Mouse (Mus musculus) lung, embryonic 15.5 days (tissue): ENCODE measurements around the gene Pgpep1. TPM values are rescaled to one million over a fixed set of nuclear protein-coding genes. Genes with fewer than 3 reads are reported as not detected.

ENCODE experiments used
- ATAC-seq: fragments of 200-750 bp; cut with Nextera tagmentation; 2 replicates; pipeline ENCODE4 v1.8.0; 2017; ENCODE audit warnings: moderate number of reproducible peaks, borderline replicate concordance; ENCODE audit not compliant: low FRiP score, low TSS enrichment; ENCODE audit errors: extremely low read depth
- H3K27ac ChIP-seq: fragments of 300-500 bp; sonication (generic); 2 replicates; pipeline ENCODE4 v1.5.1; 2015; ENCODE audit warnings: moderate library complexity, mild to moderate bottlenecking, inconsistent platforms
- H3K27me3 ChIP-seq: fragments of 300-500 bp; sonication (generic); 2 replicates; pipeline ENCODE4 v1.6.1; 2015; ENCODE audit warnings: inconsistent platforms
- H3K36me3 ChIP-seq: fragments of 300-500 bp; sonication (generic); 2 replicates; pipeline ENCODE4 v1.6.1; 2015; ENCODE audit warnings: inconsistent platforms
- H3K4me1 ChIP-seq: fragments of 300-500 bp; sonication (generic); 2 replicates; pipeline ENCODE4 v1.6.1; 2015; ENCODE audit warnings: inconsistent platforms
- H3K4me2 ChIP-seq: fragments of 300-500 bp; sonication (generic); 2 replicates; pipeline ENCODE4 v1.6.1; 2015; ENCODE audit warnings: inconsistent platforms, mild to moderate bottlenecking, moderate library complexity
- H3K4me3 ChIP-seq: fragments of 300-500 bp; sonication (generic); 2 replicates; pipeline ENCODE4 v1.5.1; 2015; ENCODE audit warnings: mild to moderate bottlenecking, inconsistent platforms
- H3K9ac ChIP-seq: fragments of 300-500 bp; sonication (generic); 2 replicates; pipeline ENCODE4 v1.6.1; 2015; ENCODE audit warnings: inconsistent platforms
- H3K9me3 ChIP-seq: fragments of 300-500 bp; sonication (generic); 2 replicates; pipeline ENCODE4 v1.6.1; 2016; ENCODE audit warnings: inconsistent platforms
- WGBS: fragments of 180-500 bp; shearing (Covaris S2); methylation state at CpG from one replicate; pipeline ENCODE4 v1.1.7; 2015; 5-methylcytosine and 5-hydroxymethylcytosine counted together
- polyA plus RNA-seq: library from polyadenylated mRNA; unstranded; fragments of >200 nt; fragmentation: Nextera tagmentation; extraction: Ambion mirVana; gene quantifications from 2 replicates; pipeline ENCODE4 v1.2.1, GENCODE M21; 2015

Pgpep1 gene
- polyA plus RNA-seq, 1 experiment from 2014 or later: 47.7 TPM

GRCm38 (mm10) chr8:70657214-70657613 lies 3.0 kb downstream of the Pgpep1 start:
- Histone ChIP-seq H3K9me3 (no peaks in the 10 kb centered on the region), H3K4me3 (no peak overlapping the region), H3K9ac (no peak overlapping the region; the same call in 1 of the 2 replicates), H3K27ac (no peak overlapping the region), H3K4me1 (peaks cover 24% of the 10 kb centered on the region), H3K27me3 (no peaks in the 10 kb centered on the region), H3K36me3 (peaks cover 21% of the 10 kb centered on the region), H3K4me2 (no peak overlapping the region)
- ATAC-seq: no peak
- WGBS: 93% methylated on average over 3 of the region's 3 CpGs

DNA sequence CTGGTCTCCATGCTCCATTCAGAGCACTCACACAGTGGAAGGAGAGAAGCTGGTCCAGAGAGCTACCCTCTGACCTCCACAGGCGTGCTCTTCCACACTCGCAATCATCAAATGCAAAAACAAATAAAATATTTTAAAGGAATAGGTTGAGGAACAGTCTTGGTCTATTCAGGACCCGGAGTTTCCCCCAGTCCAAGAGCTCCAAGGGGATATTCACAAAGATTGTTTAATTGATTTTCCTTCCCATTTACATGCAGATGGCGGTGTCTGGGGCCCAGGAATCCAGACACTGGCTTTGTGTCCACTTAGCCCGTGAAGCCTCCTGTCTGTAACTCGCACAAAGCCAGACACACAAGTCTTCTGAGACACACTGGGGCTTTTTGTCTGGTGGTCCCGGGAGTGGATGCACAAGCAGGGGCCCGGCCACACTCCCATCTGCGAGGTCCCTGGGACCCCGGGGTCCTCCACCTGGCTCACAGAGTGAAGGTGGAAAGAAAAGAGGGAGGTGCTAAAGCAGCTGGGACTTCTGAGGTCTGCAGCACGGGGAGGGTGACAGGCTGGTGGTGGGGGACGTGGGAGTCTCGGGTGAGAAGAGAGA lies 3.9 kb downstream of the Pgpep1 start:
- 74% methylated on average over 13 of the region's 13 CpGs for WGBS
- Histone ChIP-seq H3K4me3 (no peak overlapping the region), H3K9me3 (no peaks in the 10 kb centered on the region), H3K27me3 (no peaks in the 10 kb centered on the region), H3K9ac (no peak overlapping the region), H3K4me1 (peaks cover 24% of the 10 kb centered on the region), H3K4me2 (no peak overlapping the region), H3K27ac (no peak overlapping the region), H3K36me3 (peaks cover 29% of the 10 kb centered on the region)
- ATAC-seq: no peak

DNA sequence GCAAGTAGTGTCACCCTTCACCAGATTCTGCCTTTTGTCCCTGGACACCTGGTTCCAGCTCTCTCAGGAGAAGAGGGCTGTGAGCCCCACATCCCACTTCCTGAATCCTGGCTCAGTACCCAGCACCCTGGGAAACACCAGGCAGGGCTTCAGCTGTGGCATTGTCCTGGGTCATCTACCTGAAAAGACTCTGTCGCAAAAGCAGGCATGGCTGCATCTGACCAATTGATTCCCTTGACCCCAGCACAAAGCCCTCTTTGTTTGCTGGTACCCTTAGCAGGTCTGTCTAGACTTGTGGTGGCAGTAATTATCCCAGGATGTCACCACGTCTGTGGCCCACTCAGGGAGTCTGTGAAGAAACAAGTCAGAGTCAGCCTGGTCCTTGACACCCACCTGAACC lies 4.7 kb downstream of the Pgpep1 start:
- Histone ChIP-seq H3K9ac (no peak overlapping the region), H3K36me3 (peaks cover 37% of the 10 kb centered on the region), H3K4me1 (peaks cover 22% of the 10 kb centered on the region), H3K4me3 (no peak overlapping the region), H3K27me3 (no peaks in the 10 kb centered on the region), H3K4me2 (no peak overlapping the region), H3K9me3 (no peaks in the 10 kb centered on the region), H3K27ac (no peak overlapping the region)
- 56% methylated on average over 2 of the region's 2 CpGs for WGBS
- no peak for ATAC-seq

- H3K9ac ChIP-seq: no peak overlapping the region
- H3K9me3 ChIP-seq: no peaks in the 10 kb centered on the region
- no peak overlapping the region for H3K4me2 ChIP-seq
- H3K36me3 ChIP-seq: peaks cover 38% of the 10 kb centered on the region
- peaks cover 27% of the 10 kb centered on the region for H3K4me1 ChIP-seq
- no peaks in the 10 kb centered on the region for H3K27me3 ChIP-seq
- 52% methylated on average over 1 of the region's 1 CpGs for WGBS
- H3K4me3 ChIP-seq: no peak overlapping the region
- H3K27ac ChIP-seq: no peak overlapping the region
- ATAC-seq: no peak
Measured at GRCm38 (mm10) chr8:70654121-70654520, 6.1 kb downstream of the Pgpep1 start.

DNA sequence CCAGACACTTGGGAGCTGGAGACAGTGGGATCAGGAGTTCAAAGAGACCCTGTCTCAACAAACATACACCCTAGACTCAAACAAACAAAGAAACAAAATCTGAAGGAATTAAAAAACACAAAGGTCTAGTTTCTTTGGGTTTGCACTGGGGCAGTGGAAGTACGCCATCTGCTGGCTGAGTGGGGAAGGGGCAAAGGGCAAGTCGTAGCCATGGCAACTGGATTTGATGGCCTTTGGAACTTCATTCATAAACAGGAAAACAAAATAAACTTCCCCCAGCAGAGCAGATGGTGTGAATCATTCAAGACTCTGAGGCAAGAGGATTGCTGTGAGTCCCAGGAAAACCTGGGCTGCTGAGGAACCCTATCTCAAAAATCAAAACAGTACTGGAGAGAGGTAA lies 7.0 kb downstream of the Pgpep1 start:
- Histone ChIP-seq H3K9me3 (no peaks in the 10 kb centered on the region), H3K9ac (no peak overlapping the region), H3K4me3 (no peak overlapping the region), H3K4me2 (no peak overlapping the region), H3K27me3 (no peaks in the 10 kb centered on the region), H3K36me3 (peaks cover 38% of the 10 kb centered on the region), H3K4me1 (peaks cover 26% of the 10 kb centered on the region), H3K27ac (no peak overlapping the region)
- 47% methylated on average over 2 of the region's 2 CpGs for WGBS
- no peak for ATAC-seq

DNA sequence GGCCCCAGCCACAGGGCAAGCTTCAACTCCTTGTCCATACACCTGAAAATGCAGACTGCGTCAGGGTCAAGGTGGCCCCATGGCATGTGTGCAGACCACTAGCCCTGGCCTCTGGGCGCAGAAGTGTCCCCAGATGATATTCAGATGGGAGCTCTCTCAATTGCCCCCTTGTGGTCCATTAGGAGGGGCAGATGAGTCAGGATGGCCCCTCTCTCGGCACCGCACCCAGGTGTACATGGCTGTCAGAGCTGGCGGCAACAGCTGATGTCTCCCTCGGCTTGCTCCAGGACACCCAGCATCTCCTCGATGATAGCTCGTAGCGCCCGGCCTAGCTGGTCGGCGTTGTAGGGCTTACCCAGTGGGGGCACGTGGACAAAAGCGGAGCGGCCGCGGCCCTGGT lies 9.8 kb downstream of the Pgpep1 start:
- Histone ChIP-seq H3K4me2 (no peak overlapping the region), H3K9ac (no peak overlapping the region), H3K27ac (no peak overlapping the region), H3K27me3 (no peaks in the 10 kb centered on the region), H3K4me1 (peaks cover 46% of the 10 kb centered on the region), H3K36me3 (peaks cover 28% of the 10 kb centered on the region), H3K9me3 (no peaks in the 10 kb centered on the region), H3K4me3 (no peak overlapping the region)
- ATAC-seq: no peak
- WGBS: 93% methylated on average over 17 of the region's 17 CpGs

DNA sequence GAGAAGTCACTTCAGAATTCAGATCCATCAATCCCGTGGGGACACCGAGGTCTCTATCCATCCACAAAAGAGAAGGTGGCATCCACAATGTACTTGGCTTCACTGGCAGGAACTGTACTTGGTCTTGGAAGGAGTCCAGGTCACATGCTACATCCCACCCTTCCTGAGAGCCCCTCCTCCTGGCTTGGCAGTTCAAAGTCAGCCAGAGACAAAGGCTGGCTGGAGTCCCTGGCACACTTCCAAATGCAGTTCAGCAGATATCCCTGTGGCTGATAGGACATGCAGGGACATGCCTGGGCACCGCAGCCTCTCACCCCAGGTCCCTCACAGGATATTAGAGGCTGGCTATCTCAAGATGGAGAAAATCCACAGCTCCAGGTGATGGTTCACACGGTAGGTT lies 10.9 kb downstream of the Pgpep1 start:
- Histone ChIP-seq H3K27me3 (no peaks in the 10 kb centered on the region), H3K9me3 (no peaks in the 10 kb centered on the region), H3K4me1 (peaks cover 48% of the 10 kb centered on the region), H3K4me2 (no peak overlapping the region), H3K9ac (no peak overlapping the region), H3K4me3 (no peak overlapping the region), H3K27ac (peak overlapping the region; percentile 78), H3K36me3 (peaks cover 18% of the 10 kb centered on the region)
- ATAC-seq: peak; percentile 68
- WGBS: 11% methylated on average over 4 of the region's 4 CpGs

- H3K27me3 ChIP-seq: no peaks in the 10 kb centered on the region
- H3K9ac ChIP-seq: no peak overlapping the region
- H3K4me2 ChIP-seq: no peak overlapping the region
- 0 out of 2 replicates have a peak, but pooled peaks have one; percentile 5 for ATAC-seq
- H3K27ac ChIP-seq: peak overlapping the region; percentile 78
- 48% methylated on average over 3 of the region's 3 CpGs for WGBS
- peaks cover 17% of the 10 kb centered on the region for H3K36me3 ChIP-seq
- H3K4me3 ChIP-seq: no peak overlapping the region
- no peaks in the 10 kb centered on the region for H3K9me3 ChIP-seq
- H3K4me1 ChIP-seq: peaks cover 48% of the 10 kb centered on the region
Measured at GRCm38 (mm10) chr8:70648921-70649320, 11.3 kb downstream of the Pgpep1 start.

DNA sequence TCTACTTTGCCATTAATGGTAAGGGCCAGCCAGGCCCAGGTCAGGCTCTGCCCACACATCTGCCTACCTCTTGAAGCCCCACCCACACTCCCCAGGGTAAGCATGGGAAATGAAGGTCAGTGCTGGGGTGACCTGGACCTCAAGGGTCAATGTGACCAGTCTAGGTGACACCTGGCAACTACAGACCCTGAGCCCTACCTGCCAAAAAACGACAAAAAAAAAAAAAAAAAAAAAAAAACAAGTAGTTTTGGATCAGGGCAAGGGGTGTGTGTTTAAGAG lies 12.1 kb downstream of the Pgpep1 start:
- Histone ChIP-seq H3K27me3 (no peaks in the 10 kb centered on the region), H3K9ac (no peak overlapping the region), H3K36me3 (peaks cover 17% of the 10 kb centered on the region), H3K4me1 (peaks cover 45% of the 10 kb centered on the region), H3K27ac (no peak overlapping the region; the same call in 1 of the 2 replicates), H3K9me3 (no peaks in the 10 kb centered on the region), H3K4me2 (no peak overlapping the region), H3K4me3 (no peak overlapping the region)
- WGBS: 17% methylated on average over 1 of the region's 1 CpGs
- no peak for ATAC-seq

- Histone ChIP-seq H3K9ac (no peak overlapping the region), H3K4me3 (no peak overlapping the region), H3K9me3 (no peaks in the 10 kb centered on the region), H3K4me1 (peaks cover 45% of the 10 kb centered on the region), H3K27ac (no peak overlapping the region; the same call in 1 of the 2 replicates), H3K4me2 (no peak overlapping the region), H3K36me3 (peaks cover 17% of the 10 kb centered on the region), H3K27me3 (no peaks in the 10 kb centered on the region)
- WGBS: 52% methylated on average over 8 of the region's 8 CpGs
- no peak for ATAC-seq
Measured at GRCm38 (mm10) chr8:70647343-70648163, 12.6 kb downstream of the Pgpep1 start.

- Histone ChIP-seq H3K9ac (no peak overlapping the region), H3K27ac (no peak overlapping the region), H3K27me3 (no peaks in the 10 kb centered on the region), H3K4me1 (peaks cover 45% of the 10 kb centered on the region), H3K4me2 (no peak overlapping the region), H3K9me3 (no peaks in the 10 kb centered on the region), H3K36me3 (peaks cover 13% of the 10 kb centered on the region), H3K4me3 (no peak overlapping the region)
- ATAC-seq: no peak
Measured at GRCm38 (mm10) chr8:70646775-70647174, 13.4 kb downstream of the Pgpep1 start.

- Histone ChIP-seq H3K4me2 (no peak overlapping the region), H3K27ac (no peak overlapping the region), H3K9me3 (no peaks in the 10 kb centered on the region), H3K9ac (no peak overlapping the region), H3K36me3 (peaks cover 9% of the 10 kb centered on the region), H3K27me3 (no peaks in the 10 kb centered on the region), H3K4me3 (no peak overlapping the region), H3K4me1 (peaks cover 45% of the 10 kb centered on the region)
- no peak for ATAC-seq
- WGBS: 75% methylated on average over 6 of the region's 6 CpGs
Measured at GRCm38 (mm10) chr8:70646369-70646768, 13.8 kb downstream of the Pgpep1 start.
